Mouse (Mus musculus): ENCODE results near the gene Calr.
A peak's percentile ranks its signal among the peaks of the same experiment; 100 is the strongest.

Gene Calr

DNA sequence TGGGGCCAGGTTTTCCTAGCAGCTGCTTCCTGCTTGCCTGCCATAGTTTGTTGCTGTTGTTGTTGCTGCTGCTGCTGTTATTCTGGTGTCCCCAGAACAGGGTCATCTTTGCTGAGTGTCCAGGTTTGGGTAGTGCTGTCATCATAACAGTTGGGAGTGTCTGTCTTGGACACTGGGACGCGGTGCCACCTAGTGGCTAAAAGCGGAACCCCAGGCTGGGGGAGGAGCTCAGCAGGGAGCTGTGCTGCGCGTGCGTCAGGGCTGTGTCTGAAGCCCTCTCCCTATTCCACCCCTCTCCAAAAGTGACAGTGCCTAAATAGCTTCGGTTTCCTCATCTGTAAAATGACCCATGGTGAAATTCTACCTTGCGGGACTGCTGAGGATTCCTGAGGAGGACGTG lies 31.2 kb downstream of the Calr start:
- DNase-seq (ENCODE audit: low read depth), result peak; percentile 96

DNA sequence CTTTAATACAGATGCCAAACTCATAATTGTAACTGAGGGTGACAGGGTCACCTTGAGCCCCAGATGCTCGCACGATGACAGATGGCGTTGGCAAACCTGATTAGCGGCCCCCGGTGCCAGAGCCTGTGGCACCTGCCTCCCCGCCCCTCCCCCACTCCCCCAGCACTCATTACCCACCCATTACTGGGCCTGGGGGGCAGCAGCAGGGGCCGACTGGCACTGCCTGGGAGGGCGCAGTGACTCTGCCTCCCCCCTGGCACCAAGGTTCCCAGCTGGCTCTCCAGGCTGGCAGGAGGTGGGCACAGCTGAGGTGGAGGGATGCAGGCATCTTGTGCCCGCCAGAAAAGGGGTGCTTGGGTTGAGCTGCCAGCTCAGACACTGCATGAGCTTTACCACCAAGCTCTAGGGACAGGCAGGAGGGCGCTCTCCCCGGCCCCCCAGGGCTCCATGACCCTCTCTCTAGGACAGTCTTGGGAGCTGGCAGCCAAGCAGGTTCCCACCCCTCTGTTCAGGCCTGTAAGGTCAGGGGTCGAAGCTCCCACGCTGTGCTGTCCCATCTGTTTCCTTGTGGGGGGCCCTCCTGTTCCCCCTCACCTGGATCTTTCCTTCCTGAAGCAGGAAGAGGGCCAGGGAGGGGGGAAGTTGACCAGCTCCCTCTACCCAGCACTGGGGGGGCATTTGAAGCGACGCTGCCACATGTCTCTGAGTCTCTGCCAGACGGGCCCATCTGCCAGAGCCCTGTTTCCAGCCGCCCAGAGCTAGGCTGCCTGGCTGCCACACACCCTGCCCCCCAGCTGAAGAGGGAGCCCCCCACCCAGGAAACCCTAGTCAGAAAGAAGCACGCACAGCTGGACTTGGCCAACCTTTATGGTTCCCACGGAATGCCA lies 31.9 kb downstream of the Calr start:
- no peak for DNase-seq (ENCODE audit: low read depth)

DNA sequence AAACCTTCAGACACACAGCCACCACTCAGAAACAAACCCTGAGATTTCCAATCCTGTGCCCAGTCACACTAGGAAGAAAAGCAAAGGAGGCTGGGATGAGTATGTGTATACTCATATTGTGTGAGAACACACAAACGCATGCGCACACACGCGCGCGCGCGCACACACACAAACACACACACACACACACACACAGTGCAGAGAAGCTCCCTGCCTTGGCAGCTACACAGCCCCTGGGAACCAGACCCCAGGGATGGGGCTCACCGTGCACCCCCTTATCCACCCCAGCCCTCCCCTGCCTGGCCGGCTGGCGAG lies 32.5 kb downstream of the Calr start:
- no peak for DNase-seq (ENCODE audit: low read depth)

DNA sequence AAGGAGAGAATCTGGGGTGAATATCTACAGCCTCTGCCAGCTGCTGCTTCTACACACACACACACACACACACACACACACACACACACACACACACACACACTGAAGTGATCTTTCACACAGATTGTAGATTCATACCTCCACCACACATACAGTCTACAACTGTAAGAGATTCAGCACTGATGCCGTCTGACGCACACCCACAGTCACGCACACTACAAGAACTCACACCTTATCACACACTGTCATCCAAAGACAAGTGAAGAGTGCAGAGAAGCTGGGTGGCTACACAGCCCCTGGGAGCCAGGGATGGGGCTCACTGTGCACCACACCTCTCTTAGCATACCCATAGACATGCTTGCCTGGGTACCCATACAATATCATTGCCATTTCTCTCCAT lies 32.9 kb downstream of the Calr start:
- no peak for DNase-seq (ENCODE audit: low read depth)

DNA sequence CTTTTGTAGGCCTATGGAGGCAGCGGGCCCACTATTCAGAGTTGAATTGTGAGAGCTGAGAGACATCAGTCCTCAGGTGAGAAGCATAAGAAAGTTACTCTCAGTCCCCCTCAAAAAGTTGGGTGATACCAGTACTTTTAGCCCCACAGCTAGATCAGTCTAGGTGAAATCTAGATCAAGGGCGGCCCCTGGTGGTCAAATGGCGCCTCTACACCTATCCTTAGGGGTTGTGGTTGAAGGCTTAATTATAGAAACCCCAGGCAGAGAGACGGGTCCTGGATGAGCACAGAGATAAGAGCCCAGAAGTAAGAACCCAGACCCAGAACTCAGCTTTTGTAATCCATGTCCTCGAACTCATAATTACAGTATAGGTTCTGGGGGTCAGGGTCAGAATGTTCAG lies 33.7 kb downstream of the Calr start:
- peak; percentile 90 for DNase-seq (ENCODE audit: low read depth)

DNA sequence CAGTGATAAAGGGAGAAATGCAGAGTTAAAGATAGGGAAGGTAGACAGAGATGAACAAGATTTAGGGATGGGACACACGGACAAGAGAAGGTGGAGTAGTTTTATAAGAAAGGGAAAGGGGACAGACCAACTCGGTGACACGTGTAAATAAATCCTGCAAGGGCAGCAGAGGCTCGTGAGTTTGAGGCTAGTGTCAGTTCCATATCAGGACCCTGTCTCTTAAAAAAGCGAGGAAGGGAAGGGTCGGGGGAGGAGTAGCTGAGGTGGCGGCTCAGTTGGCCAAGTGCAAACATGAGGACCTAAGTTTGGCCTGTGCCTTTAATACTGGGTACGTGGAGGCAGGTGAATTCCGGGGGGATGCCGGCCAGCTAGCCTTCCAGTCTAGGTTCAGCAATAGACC lies 35.4 kb downstream of the Calr start:
- no peak for DNase-seq (ENCODE audit: low read depth)

DNA sequence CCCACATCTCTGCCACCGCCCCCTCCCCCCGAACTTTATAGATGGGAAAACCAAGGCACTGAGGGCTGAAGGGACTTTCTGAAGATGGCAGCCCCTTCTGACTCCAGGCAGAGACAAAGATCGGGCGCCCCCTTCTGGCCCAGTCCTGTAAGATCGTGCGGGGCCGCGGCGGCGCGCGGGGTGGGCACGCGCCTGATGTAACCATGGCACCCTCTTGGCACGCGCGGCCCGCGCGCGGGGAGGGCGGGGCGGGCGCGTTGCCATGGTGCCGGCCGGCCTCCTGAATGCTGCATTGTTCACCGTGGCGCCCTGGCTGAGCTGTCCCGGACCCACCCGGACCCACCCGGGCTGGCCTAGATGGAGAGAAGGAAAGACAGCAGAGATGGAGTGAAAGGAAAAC lies 35.8 kb downstream of the Calr start:
- DNase-seq (ENCODE audit: low read depth), result peak; percentile 96

DNA sequence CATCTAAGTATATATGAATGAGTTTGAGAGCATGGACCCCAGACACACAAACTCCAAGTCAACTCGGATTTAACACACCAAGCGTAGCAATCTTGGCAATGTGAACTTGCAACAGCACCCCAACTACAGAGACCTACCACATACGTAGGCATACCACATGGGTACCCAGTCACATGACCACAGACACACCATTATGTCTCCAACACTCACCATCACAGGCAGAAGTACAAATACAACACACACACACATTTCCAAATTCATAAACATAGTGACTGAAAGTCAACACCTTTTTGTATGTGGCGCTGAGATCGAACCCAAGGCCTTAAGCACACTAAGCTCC lies 36.8 kb downstream of the Calr start:
- no peak for DNase-seq (ENCODE audit: low read depth)

DNA sequence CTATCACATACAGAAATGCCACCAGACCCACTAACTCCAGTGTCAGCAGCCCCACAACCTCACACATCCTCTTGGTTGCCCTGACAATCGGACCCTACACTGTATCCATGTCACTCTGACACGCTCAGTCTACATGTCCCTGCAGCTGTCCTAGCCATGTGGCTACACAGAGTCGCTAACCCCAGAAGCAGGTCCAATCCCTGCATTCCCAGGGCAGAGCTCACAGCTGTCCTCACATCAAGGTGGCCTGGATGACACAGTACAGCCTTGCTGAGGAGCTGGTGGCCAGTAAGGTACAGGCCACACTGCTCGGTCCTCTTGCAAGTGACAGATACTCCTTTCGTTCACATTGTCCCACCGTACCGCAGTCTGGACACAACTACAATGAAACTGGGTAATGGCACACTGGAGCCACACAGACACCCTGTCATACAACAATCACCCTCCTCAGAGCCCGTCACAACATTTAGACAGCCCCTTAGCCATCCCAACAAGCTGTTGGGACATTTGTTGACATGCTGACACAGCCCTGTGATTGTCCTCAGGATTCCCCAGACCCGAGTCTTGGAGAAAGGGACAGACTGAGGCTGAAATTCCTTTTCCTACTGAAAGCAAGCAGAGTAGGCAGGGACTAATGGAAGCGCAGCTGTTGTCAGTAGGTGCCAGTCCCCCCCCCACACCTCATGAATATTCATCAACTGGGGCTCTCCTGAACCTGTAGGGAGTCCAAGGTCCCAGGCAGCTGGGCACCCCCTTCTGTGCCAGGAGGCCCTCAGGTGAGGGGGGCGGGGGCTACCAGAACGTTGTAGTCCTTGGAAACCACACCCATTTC lies 37.4 kb downstream of the Calr start:
- no peak for DNase-seq (ENCODE audit: low read depth)

DNA sequence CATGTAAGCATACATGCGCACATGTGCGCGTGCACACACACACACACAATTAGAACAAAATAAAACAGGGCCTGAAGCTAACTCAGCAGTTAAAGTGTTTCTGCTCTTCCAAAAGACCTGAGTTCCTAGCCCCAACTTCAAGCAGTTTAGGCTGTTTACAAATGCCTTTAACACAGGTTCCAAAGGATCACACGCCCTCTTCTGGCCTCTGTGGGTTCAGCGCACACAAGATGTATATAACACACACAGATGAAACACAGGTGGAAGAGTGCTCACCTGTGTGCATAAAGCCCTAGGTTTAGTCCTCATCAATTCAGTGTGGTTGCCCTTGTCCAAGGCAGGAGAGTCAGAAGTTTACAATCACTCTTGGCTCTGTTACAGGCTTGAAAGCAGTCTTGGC lies 40.7 kb downstream of the Calr start:
- no peak for DNase-seq (ENCODE audit: low read depth)

DNA sequence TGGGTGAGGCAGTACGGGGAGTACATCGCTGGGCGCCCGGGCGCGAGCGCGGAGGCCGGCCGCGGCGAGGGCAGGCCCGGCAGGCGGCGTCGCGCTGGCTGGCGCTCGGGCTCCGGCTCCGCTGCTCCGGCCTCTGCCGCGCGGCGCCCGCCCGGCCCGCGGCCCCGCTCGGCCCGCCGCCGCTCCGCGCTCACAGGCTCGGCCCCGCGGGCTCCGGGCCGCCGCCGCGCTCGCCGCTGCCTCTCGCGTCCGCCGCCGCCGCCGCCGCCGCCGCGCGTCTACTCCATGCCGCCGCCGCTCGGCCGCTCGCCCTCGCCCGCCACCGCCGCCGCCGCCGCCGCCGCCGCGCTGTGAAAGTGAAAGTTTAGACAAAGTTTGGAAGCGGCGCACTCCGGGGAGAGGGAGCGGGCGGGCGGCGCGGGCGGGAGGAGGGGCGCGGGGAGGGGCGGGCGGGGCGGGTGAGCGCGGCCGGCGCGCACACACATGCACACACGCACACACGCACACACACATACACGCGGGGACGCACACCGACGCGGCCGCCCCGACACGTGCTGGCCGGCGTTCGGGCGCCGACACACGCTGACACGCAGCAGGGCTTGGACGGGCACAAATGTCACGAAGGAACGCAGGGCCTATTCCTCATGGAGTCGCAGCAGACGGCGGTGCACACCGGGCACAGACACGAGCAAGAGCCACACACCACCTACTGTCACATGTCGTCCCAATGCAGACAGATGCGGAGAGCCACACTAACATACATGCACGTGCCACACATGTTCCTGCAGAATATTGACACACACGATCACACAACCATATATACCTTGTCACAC lies 46.5 kb downstream of the Calr start, which contains the start of gene Nfix:
Nfix (minus strand) TSS at position 346 of the 833 bp plus-strand sequence.
- peak; percentile 90 for DNase-seq (ENCODE audit: low read depth)

DNA sequence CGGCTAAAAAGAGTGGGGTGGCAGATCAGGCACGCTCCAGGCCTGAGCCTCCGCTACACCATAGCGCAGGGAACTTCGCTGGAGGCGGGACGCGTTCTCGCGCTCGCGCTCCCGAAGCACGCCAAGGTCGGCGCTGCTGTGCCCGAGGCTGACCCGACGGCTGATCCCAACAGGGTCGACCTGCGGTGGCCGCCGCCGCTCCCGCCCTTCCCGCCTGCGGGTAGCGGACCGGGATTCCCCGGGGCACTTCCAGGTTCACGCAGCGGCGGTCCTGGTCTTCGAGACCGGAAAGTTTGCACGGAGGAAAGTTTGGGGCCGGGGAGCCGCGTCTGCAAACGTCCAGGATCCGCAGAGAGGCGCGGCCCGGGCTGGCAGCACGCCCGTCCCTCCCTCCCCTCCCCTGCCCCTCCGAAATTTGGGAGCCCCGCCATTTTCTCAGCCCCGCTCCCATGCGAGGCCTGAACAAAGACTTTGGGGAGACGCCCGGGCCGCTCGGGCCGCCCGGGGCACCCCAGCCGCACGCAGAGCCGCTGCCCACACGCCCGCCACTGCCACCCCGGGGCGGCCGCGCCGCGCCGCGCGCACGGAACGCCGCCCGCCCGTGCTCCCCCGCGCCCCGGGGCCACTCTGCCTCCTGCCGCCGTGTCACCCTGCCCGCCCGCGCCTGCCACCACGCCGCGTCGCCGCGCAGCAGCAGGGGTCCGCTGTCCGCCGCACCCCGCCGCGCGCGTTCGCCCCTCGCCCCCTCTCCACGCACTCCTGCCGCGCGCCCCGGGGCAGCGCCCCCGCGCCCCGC lies 47.4 kb downstream of the Calr start:
- peak; percentile 92 for DNase-seq (ENCODE audit: low read depth)

DNA sequence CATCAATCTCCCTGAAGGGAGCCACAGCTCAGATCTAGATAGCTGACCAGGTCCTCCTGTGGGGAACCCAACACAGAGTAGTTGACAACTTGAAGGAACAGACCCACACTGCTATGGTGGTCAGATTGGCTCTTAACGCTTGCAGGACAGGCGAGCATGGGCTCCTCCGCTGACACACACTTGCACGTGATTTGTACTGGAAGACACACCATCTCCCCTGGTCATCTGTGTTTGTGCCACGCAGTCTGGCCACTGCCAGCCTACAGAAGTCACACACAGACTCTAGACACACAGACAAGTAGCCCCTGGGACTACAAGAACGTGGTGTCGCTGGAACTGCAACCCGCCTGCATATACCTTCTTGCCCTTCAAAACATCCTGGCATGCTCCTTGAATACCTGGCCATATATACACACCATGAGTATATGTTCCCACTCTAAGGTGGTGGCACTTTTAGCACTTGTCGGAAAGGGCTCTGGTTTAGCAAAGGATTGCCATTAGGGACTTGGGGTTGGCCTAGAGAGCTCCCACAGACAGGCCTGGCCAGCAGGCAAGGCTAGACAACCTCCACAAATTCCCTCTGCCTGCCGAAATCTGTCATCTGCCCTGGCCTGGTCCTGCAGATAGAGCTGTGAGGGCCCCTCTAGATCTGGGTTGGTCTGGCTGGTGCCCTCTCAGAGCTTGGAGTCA lies 48.1 kb downstream of the Calr start:
- no peak for DNase-seq (ENCODE audit: low read depth)

DNA sequence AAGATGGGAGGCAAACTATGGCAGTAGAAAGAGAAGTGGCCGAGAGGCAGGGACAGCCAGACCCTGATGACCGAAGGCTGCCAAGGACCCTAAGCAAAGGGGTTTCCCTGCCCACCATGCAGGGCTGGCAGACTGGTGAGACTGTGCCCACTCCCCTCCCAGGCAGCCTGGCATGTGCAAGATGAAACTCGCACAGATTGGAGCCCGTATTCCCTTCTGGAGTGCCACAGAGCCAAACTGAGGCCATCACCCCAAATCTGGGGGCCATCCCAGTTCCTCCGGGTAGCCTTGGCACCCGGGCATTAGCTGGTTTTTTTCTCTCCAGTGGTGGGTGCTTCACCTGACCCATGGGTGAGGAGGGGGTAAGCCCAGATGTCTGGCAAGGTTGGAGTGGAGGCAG lies 48.8 kb downstream of the Calr start:
- DNase-seq (ENCODE audit: low read depth), result no peak

DNA sequence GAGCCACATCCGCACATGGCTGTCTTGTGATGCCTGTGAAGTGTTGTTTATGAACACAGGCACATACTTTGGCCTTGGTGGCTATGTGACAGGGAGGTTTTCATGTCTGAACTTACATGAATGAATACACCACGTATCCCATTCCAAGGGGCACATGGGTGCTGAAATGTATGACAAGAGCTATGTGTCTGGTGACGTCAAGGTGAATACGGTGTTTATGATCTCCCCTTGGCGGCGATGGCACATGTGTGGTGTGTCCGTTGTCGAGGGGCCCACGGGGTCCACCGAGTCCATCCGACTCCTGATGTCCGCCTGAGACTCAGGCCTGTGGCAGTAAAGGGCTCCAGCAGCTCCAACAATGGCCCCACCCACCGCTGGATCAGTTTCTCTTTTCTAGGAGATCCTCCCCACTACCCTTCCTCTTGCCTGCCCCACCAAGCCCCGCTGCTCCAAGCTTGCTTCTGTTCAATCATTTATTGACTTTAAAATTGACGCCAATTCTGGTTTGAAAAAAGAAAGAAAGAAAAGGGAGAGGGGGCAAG lies 49.4 kb downstream of the Calr start:
- DNase-seq (ENCODE audit: low read depth), result no peak

DNA sequence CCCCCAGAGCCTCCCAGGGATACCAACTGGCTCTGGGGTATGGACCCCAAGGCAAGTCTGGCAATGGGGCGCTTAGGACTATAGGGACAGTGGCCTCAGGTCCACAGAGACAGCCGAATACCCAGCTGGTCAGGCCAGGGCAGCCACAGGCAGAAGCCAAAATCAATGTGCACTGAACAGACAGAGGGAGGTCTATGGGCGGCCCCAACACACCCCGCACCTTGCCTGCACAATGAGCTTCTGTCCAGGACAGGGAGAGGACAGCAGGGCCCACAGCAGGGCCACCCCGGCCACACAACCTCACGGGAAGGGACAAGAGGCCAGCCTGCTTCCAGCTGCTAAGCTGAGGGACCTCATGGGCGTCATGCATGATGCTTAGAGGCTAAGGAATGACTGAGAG lies 52.2 kb downstream of the Calr start:
- no peak for DNase-seq (ENCODE audit: low read depth)

DNA sequence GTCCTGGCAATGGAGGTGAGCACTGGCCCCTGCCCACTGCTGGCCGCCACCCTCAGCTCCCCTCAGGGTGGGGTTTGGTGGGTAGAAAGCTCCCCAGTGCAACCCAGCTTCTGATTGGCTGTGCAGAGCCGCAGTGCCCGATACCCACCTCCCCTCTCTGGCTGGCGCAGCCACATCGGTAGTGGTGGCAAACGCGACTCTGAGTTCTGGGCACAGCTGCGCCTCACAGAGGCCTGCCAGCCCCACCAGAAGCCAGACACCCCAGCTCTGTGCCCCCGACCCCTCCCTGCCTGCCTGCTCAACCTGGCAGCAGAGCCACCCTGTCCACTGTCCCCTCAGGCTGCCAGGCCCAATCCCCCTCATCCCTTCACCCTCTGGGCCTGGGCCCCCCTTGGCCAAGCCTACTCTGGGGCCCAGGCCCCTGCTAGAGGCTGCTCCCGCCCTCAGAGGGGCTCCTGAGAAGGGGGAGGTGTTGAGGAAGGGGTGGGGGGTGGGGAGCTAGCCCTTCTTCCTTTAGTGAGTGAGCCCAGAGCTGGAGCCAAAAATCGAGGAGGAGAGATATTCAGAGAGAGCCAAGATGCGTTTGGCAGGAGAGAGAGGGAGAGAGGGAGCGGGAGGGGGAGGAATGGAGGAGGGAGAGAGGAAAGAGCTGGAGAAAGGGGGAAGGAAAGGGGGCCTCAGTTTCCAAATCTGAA lies 52.8 kb downstream of the Calr start:
- peak; percentile 79 for DNase-seq (ENCODE audit: low read depth)

DNA sequence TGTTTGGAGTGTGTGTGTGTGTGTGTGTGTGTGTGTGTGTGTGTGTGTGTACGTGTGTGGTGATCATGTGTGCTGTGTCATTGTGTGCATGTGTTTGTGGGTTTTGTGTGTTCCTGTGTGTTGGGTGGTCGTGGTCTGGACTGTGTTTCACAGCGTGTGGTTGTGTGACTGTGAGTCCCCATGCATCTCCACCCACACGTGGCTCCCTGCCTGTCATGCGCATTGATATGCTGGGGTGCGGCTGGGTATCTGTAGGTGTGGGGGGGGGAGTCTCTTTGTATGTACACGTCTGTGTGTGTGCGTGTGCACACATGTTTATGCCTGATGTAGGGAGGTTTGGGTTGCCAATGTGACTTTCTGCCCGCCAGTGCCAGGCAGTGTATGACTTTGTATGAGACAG lies 53.6 kb downstream of the Calr start:
- no peak for DNase-seq (ENCODE audit: low read depth)

DNA sequence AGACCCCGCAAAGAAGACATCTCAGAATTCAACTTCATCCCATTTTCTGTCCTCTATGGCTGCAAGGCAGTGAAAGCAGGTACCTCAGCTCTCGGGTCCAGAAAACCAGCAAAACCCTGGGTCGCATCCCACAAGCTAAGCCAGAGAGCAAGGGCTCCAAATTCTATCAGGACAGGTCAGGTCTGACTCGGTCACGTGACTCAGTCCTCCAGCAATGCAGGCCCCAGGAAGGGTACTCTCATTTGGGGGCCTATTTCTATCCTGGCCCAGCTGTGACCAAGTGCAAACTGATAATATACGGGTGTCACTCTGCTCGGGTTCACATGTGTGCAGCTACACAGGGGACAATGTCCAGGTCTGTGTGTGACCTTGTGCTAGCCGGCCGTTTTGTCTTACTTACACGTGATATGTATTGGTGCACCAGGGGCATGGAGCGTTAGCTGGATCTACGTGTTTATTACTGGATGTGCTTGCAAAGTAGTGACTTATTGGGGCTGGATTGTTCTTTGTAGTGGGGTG lies 54.2 kb downstream of the Calr start:
- DNase-seq (ENCODE audit: low read depth), result no peak
